Mouse (Mus musculus): ENCODE results near the gene Becn1. TPM values are rescaled to one million over a fixed set of nuclear protein-coding genes. Genes with fewer than 3 reads are reported as not detected.
"Not testable (repeated sequence)": the region's sequence is repeated elsewhere in the genome, so short reads cannot be mapped to it uniquely, and the experiment has no call there.

Gene Becn1
- polyA plus RNA-seq (2015; fragmentation: Nextera tagmentation; extraction: Ambion mirVana) = 124 and 127 TPM in 2 replicates

GRCm38 (mm10) chr11:101302004-101302798 lies at the start of gene Becn1:
TSS of gene Becn1 (minus strand) at chr11:101302286.
- Histone ChIP-seq H3K27ac (peak within 1 kb of the TSS; percentile 44; the same call in 1 of the 2 replicates), H3K36me3 (peaks cover 15% of the 10 kb centered on the region)
- WGBS = 5% methylated on average over 39 of the region's 39 CpGs

GRCm38 (mm10) chr11:101351721-101352111 lies 49.6 kb upstream of the Becn1 start:
- no peaks in the 10 kb centered on the region for H3K27me3 ChIP-seq
- H3K4me3 ChIP-seq = no peak overlapping the region
- ATAC-seq (ENCODE audit: low FRiP score, low read depth) = no peak
- no peaks in the 10 kb centered on the region for H3K9me3 ChIP-seq
- WGBS = 47% methylated on average over 3 of the region's 3 CpGs
- H3K27ac ChIP-seq = no peak overlapping the region
- H3K4me2 ChIP-seq (replicated peaks) = no peak overlapping the region
- no peak overlapping the region for H3K9ac ChIP-seq
- H3K4me1 ChIP-seq = no peaks in the 10 kb centered on the region
- no peaks in the 10 kb centered on the region for H3K36me3 ChIP-seq

More at GRCm38 (mm10) chr11:101302004-101302798, at the start of gene Becn1:
- H3K9ac ChIP-seq = peak within 1 kb of the TSS; percentile 93
- no peaks in the 10 kb centered on the region for H3K9me3 ChIP-seq
- H3K4me3 ChIP-seq = peak within 1 kb of the TSS; percentile 93
- H3K27me3 ChIP-seq = no peaks in the 10 kb centered on the region
- H3K4me2 ChIP-seq (replicated peaks) = peak within 1 kb of the TSS; percentile 99
- peaks cover 16% of the 10 kb centered on the region for H3K4me1 ChIP-seq
- ATAC-seq (ENCODE audit: low FRiP score, low read depth) = peak; percentile 94

- no peak overlapping the region for H3K9ac ChIP-seq
- no peaks in the 10 kb centered on the region for H3K36me3 ChIP-seq
- ATAC-seq (ENCODE audit: low FRiP score, low read depth) = no peak
- no peak overlapping the region for H3K4me3 ChIP-seq
- H3K9me3 ChIP-seq = no peaks in the 10 kb centered on the region
- 33% methylated on average over 11 of the region's 11 CpGs for WGBS
- no peak overlapping the region for H3K27ac ChIP-seq
- no peak overlapping the region for H3K4me2 ChIP-seq (replicated peaks)
- no peaks in the 10 kb centered on the region for H3K4me1 ChIP-seq
- no peaks in the 10 kb centered on the region for H3K27me3 ChIP-seq
Observed at GRCm38 (mm10) chr11:101351100-101351720, 49.1 kb upstream of the Becn1 start.

GRCm38 (mm10) chr11:101349216-101349615 lies 47.1 kb upstream of the Becn1 start:
- WGBS = 60% methylated on average over 3 of the region's 3 CpGs
- no peaks in the 10 kb centered on the region for H3K9me3 ChIP-seq
- no peak overlapping the region for H3K4me3 ChIP-seq
- no peak for ATAC-seq (ENCODE audit: low FRiP score, low read depth)
- no peak overlapping the region for H3K27ac ChIP-seq
- no peak overlapping the region for H3K9ac ChIP-seq
- no peaks in the 10 kb centered on the region for H3K27me3 ChIP-seq
- no peaks in the 10 kb centered on the region for H3K4me1 ChIP-seq
- no peaks in the 10 kb centered on the region for H3K36me3 ChIP-seq
- no peak overlapping the region for H3K4me2 ChIP-seq (replicated peaks)

GRCm38 (mm10) chr11:101348774-101349173 lies 46.7 kb upstream of the Becn1 start:
- H3K4me3 ChIP-seq = no peak overlapping the region
- H3K27ac ChIP-seq = no peak overlapping the region
- no peaks in the 10 kb centered on the region for H3K9me3 ChIP-seq
- no peak for ATAC-seq (ENCODE audit: low FRiP score, low read depth)
- H3K36me3 ChIP-seq = no peaks in the 10 kb centered on the region
- H3K4me2 ChIP-seq (replicated peaks) = no peak overlapping the region
- no peaks in the 10 kb centered on the region for H3K27me3 ChIP-seq
- no peak overlapping the region for H3K9ac ChIP-seq
- no peaks in the 10 kb centered on the region for H3K4me1 ChIP-seq
- WGBS = 66% methylated on average over 7 of the region's 7 CpGs

- no peaks in the 10 kb centered on the region for H3K9me3 ChIP-seq
- WGBS = 74% methylated on average over 10 of the region's 10 CpGs
- no peaks in the 10 kb centered on the region for H3K36me3 ChIP-seq
- no peak overlapping the region for H3K4me2 ChIP-seq (replicated peaks)
- H3K27ac ChIP-seq = no peak overlapping the region
- no peak for ATAC-seq (ENCODE audit: low FRiP score, low read depth)
- H3K9ac ChIP-seq = no peak overlapping the region
- no peaks in the 10 kb centered on the region for H3K4me1 ChIP-seq
- H3K27me3 ChIP-seq = no peaks in the 10 kb centered on the region
- H3K4me3 ChIP-seq = no peak overlapping the region
Observed at GRCm38 (mm10) chr11:101347083-101347775, 45.1 kb upstream of the Becn1 start.

GRCm38 (mm10) chr11:101338123-101338760 lies 36.2 kb upstream of the Becn1 start:
- ATAC-seq (ENCODE audit: low FRiP score, low read depth) = peak; percentile 80
- Histone ChIP-seq H3K4me3 (peak overlapping the region; percentile 33), H3K4me2 (replicated peaks) (peak overlapping the region; percentile 57), H3K27ac (0 out of 2 replicates have a peak overlapping the region, but pooled peaks have one; percentile 3), H3K36me3 (no peaks in the 10 kb centered on the region), H3K9me3 (no peaks in the 10 kb centered on the region), H3K4me1 (peaks cover 15% of the 10 kb centered on the region), H3K27me3 (no peaks in the 10 kb centered on the region), H3K9ac (peak overlapping the region; percentile 0; the same call in 1 of the 2 replicates)
- 2% methylated on average over 9 of the region's 9 CpGs for WGBS

GRCm38 (mm10) chr11:101335685-101336084 lies 33.6 kb upstream of the Becn1 start:
- no peak overlapping the region for H3K4me2 ChIP-seq (replicated peaks)
- no peaks in the 10 kb centered on the region for H3K27me3 ChIP-seq
- H3K4me3 ChIP-seq = no peak overlapping the region
- H3K4me1 ChIP-seq = peaks cover 15% of the 10 kb centered on the region
- no peak for ATAC-seq (ENCODE audit: low FRiP score, low read depth)
- no peaks in the 10 kb centered on the region for H3K36me3 ChIP-seq
- H3K9me3 ChIP-seq = no peaks in the 10 kb centered on the region
- H3K27ac ChIP-seq = no peak overlapping the region
- WGBS = 87% methylated on average over 9 of the region's 9 CpGs
- H3K9ac ChIP-seq = no peak overlapping the region

- H3K9ac ChIP-seq = no peak overlapping the region
- H3K4me1 ChIP-seq = peaks cover 15% of the 10 kb centered on the region
- no peak for ATAC-seq (ENCODE audit: low FRiP score, low read depth)
- 10% methylated on average over 6 of the region's 6 CpGs for WGBS
- no peaks in the 10 kb centered on the region for H3K27me3 ChIP-seq
- H3K36me3 ChIP-seq = no peaks in the 10 kb centered on the region
- H3K4me2 ChIP-seq (replicated peaks) = no peak overlapping the region
- H3K27ac ChIP-seq = no peak overlapping the region
- no peaks in the 10 kb centered on the region for H3K9me3 ChIP-seq
- no peak overlapping the region for H3K4me3 ChIP-seq
Observed at GRCm38 (mm10) chr11:101334516-101334915, 32.4 kb upstream of the Becn1 start.

GRCm38 (mm10) chr11:101334023-101334422 lies 31.9 kb upstream of the Becn1 start:
- H3K36me3 ChIP-seq = no peaks in the 10 kb centered on the region
- no peak overlapping the region for H3K4me2 ChIP-seq (replicated peaks)
- H3K4me3 ChIP-seq = no peak overlapping the region
- H3K9ac ChIP-seq = no peak overlapping the region
- H3K27me3 ChIP-seq = no peaks in the 10 kb centered on the region
- H3K9me3 ChIP-seq = no peaks in the 10 kb centered on the region
- no peak overlapping the region for H3K27ac ChIP-seq
- WGBS = 28% methylated on average over 10 of the region's 10 CpGs
- ATAC-seq (ENCODE audit: low FRiP score, low read depth) = no peak
- H3K4me1 ChIP-seq = peaks cover 15% of the 10 kb centered on the region

GRCm38 (mm10) chr11:101332537-101332936 lies 30.5 kb upstream of the Becn1 start:
- 80% methylated on average over 3 of the region's 3 CpGs for WGBS
- H3K27me3 ChIP-seq = no peaks in the 10 kb centered on the region

GRCm38 (mm10) chr11:101330961-101331360 lies 28.9 kb upstream of the Becn1 start:
- H3K4me3 ChIP-seq; H3K36me3 ChIP-seq; H3K27ac ChIP-seq; H3K4me1 ChIP-seq; ATAC-seq (ENCODE audit: low FRiP score, low read depth); H3K27me3 ChIP-seq; H3K4me2 ChIP-seq (replicated peaks); H3K9me3 ChIP-seq; H3K9ac ChIP-seq: not testable (repeated sequence)
- WGBS = 79% methylated on average over 6 of the region's 6 CpGs

More at GRCm38 (mm10) chr11:101332537-101332936, 30.5 kb upstream of the Becn1 start:
- Histone ChIP-seq H3K4me3 (no peak overlapping the region), H3K27ac (no peak overlapping the region), H3K36me3 (0 out of 2 replicates have a peak, but pooled peaks cover 2% of the 10 kb centered on the region), H3K4me2 (replicated peaks) (no peak overlapping the region), H3K9me3 (no peaks in the 10 kb centered on the region), H3K4me1 (peaks cover 5% of the 10 kb centered on the region), H3K9ac (no peak overlapping the region)
- ATAC-seq (ENCODE audit: low FRiP score, low read depth) = no peak

Data from limb, embryonic 13.5 days (tissue).